Mouse (Mus musculus): ENCODE measurements around the gene Pik3r1.

GRCm38 (mm10) chr13:101696827-101697226 lies 71.2 kb downstream of the Pik3r1 start:
- TF ChIP-seq POLR2A (IDR thresholded peaks at IDR 0.05; ENCODE audit: borderline replicate concordance, extremely low read depth, low read depth, low read length) = no peak
- no peak for TF ChIP-seq CTCF (IDR thresholded peaks at IDR 0.05; ENCODE audit: insufficient read depth, low read length)
